Mouse (Mus musculus): ENCODE data around the gene Incenp.

The Incenp gene

GRCm38 (mm10) chr19:9899072-9899779, at the start of gene Incenp:
TSS of gene Incenp (minus strand) at chr19:9899551.
- DNase-seq (ENCODE audit: low read depth in 1 of 2, low spot score in 2 of 2) = peak; percentile 87 to 94

- DNase-seq (ENCODE audit: low read depth in 1 of 2, low spot score in 2 of 2) = no peak
Measured at GRCm38 (mm10) chr19:9946986-9947385, 47.6 kb upstream of the Incenp start.

- no peak for DNase-seq (ENCODE audit: low read depth in 1 of 2, low spot score in 2 of 2)
Measured at GRCm38 (mm10) chr19:9945800-9946564, 46.6 kb upstream of the Incenp start.

GRCm38 (mm10) chr19:9942539-9943533, 43.5 kb upstream of the Incenp start:
- DNase-seq (ENCODE audit: low read depth in 1 of 2, low spot score in 2 of 2) = peak in 1 of 2 experiments; percentile 65

- no peak for DNase-seq (ENCODE audit: low read depth in 1 of 2, low spot score in 2 of 2)
Measured at GRCm38 (mm10) chr19:9941809-9942208, 42.5 kb upstream of the Incenp start.

- DNase-seq (ENCODE audit: low read depth in 1 of 2, low spot score in 2 of 2) = no peak
Measured at GRCm38 (mm10) chr19:9940903-9941302, 41.6 kb upstream of the Incenp start.

- DNase-seq (ENCODE audit: low read depth in 1 of 2, low spot score in 2 of 2) = no peak
Measured at GRCm38 (mm10) chr19:9939841-9940240, 40.5 kb upstream of the Incenp start.

- peak; percentile 84 for DNase-seq (ENCODE audit: low read depth in 1 of 2, low spot score in 2 of 2)
Measured at GRCm38 (mm10) chr19:9938824-9939303, 39.5 kb upstream of the Incenp start.

- no peak for DNase-seq (ENCODE audit: low read depth in 1 of 2, low spot score in 2 of 2)
Measured at GRCm38 (mm10) chr19:9938156-9938823, 38.9 kb upstream of the Incenp start.

GRCm38 (mm10) chr19:9937428-9937827, 38.1 kb upstream of the Incenp start:
- DNase-seq (ENCODE audit: low read depth in 1 of 2, low spot score in 2 of 2) = no peak

GRCm38 (mm10) chr19:9936579-9936978, 37.2 kb upstream of the Incenp start:
- no peak for DNase-seq (ENCODE audit: low read depth in 1 of 2, low spot score in 2 of 2)

GRCm38 (mm10) chr19:9933908-9934307, 34.6 kb upstream of the Incenp start:
- DNase-seq (ENCODE audit: low read depth in 1 of 2, low spot score in 2 of 2) = no peak

GRCm38 (mm10) chr19:9931167-9931607, 31.8 kb upstream of the Incenp start:
- peak; percentile 66 to 70 for DNase-seq (ENCODE audit: low read depth in 1 of 2, low spot score in 2 of 2)

GRCm38 (mm10) chr19:9928089-9928488, 28.7 kb upstream of the Incenp start:
- DNase-seq (ENCODE audit: low read depth in 1 of 2, low spot score in 2 of 2) = no peak

- no peak for DNase-seq (ENCODE audit: low read depth in 1 of 2, low spot score in 2 of 2)
Measured at GRCm38 (mm10) chr19:9924769-9925272, 25.5 kb upstream of the Incenp start.

GRCm38 (mm10) chr19:9924034-9924768, 24.9 kb upstream of the Incenp start:
- no peak for DNase-seq (ENCODE audit: low read depth in 1 of 2, low spot score in 2 of 2)

- no peak for DNase-seq (ENCODE audit: low read depth in 1 of 2, low spot score in 2 of 2)
Measured at GRCm38 (mm10) chr19:9923048-9923447, 23.7 kb upstream of the Incenp start.

- DNase-seq (ENCODE audit: low read depth in 1 of 2, low spot score in 2 of 2) = no peak
Measured at GRCm38 (mm10) chr19:9922228-9922627, 22.9 kb upstream of the Incenp start.
